Mouse (Mus musculus): Measurements from ENCODE around the gene Cd300ld5.
"Not testable (repeated sequence)": the region's sequence is repeated elsewhere in the genome, so short reads cannot be mapped to it uniquely, and the experiment has no call there.

Gene Cd300ld5

DNA sequence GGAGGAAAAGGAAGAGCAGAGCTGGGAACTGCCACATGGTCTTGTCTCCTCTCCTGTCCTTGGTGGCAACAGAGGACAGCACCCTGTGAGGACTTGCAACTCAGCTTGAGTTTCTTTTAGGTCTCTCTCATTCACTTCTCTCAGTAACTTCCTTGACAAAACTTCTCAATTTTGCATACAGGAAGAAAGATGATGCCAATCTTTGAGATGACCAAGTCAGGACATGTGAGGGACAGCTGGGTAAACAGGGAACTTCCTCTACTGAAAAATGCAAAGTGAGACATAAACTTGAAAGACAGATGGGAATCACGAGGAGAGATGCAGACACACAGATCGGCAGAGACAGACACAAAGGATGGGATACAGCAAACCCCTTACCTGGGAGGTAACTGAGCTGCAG lies 10.7 kb upstream of the Cd300ld5 start, which contains the start of gene Cd300ld3:
Gene Cd300ld3, minus strand, starts transcription at position 151 of the 400 bp plus-strand sequence.
- DNase-seq (ENCODE audit: inconsistent ontology term): no peak

DNA sequence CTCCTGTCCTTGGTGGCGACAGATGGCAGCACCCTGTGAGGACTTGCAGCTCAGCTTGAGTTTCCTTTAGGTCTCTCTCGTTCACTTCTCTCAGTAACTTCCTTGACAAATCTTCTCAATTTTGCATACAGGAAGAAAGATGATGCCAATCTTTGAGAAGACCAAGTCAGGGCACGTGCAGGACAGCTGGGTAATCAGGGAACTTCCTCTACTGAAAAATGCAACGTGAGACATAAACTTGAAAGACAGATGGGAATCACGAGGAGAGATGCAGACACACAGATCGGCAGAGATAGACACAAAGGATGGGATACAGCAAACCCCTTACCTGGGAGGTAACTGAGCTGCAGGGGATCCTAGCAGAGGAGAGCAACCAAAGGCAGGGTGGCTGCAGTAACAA lies 10.7 kb downstream of the Cd300ld5 start, which contains the start of gene Cd300ld4:
Gene Cd300ld4, minus strand, starts transcription at position 101 of the 400 bp plus-strand sequence.
- not testable (repeated sequence) for DNase-seq (ENCODE audit: inconsistent ontology term)

DNA sequence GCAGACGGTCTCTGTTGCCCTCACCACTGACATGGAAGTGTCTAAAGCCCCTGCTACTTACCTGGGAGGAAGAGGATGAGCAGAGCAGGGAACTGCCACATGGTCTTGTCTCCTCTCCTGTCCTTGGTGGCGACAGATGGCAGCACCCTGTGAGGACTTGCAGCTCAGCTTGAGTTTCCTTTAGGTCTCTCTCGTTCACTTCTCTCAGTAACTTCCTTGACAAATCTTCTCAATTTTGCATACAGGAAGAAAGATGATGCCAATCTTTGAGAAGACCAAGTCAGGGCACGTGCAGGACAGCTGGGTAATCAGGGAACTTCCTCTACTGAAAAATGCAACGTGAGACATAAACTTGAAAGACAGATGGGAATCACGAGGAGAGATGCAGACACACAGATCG lies 21.5 kb downstream of the Cd300ld5 start, which contains the start of gene Cd300ld2:
Gene Cd300ld2, minus strand, starts transcription at position 101 of the 400 bp plus-strand sequence.
- not testable (repeated sequence) for DNase-seq (ENCODE audit: inconsistent ontology term)

DNA sequence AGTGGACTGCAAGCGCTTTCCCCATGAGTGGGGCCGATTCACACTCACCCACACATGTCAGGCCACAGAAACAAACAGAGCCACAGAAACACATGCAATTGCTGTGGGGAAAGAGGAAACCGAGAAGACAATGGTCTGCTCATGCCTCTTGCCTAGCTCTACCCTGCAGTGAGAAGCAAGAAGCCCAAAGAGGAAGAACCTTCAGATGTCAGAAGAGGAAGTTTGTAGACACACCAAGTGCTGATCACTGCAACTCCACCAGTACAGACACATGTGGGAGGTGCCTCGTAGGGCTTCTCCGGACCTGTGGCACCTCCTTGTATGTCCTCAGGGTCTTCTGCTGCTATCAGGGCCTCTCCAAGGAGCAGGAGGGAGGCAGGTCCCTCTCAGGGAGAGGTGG lies 33.5 kb downstream of the Cd300ld5 start:
- no peak for DNase-seq (ENCODE audit: inconsistent ontology term)

DNA sequence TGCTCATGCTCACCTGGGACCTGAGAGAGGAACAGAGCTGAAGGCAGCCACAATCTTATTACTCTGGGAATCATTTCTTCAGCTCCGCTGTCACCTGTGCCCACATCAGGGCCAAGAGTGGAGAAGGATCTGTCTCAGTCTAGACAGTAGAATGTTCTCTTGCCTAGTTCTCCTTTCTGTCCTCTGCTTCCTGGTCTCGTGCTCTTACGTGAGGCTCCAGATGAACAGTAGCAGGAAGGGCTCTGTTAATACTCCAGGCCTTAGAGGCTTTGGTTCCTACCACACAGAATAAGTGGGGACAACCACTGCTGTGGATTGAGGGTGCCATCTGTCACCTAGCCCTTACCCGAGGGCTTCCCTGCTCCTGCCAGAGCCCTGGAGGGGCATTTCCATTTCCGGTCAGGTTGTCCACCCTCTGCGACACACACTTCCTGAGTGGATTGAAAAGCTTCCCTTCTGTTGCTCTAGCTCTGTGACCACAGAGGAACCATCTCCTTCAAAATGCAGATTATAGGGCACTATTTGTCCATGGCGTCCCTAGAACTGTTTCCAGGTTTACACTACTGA lies 36.0 kb downstream of the Cd300ld5 start, which contains the start of gene Cd300c2:
Gene Cd300c2, minus strand, starts transcription at position 407 of the 567 bp plus-strand sequence.
- DNase-seq (ENCODE audit: inconsistent ontology term): no peak

DNA sequence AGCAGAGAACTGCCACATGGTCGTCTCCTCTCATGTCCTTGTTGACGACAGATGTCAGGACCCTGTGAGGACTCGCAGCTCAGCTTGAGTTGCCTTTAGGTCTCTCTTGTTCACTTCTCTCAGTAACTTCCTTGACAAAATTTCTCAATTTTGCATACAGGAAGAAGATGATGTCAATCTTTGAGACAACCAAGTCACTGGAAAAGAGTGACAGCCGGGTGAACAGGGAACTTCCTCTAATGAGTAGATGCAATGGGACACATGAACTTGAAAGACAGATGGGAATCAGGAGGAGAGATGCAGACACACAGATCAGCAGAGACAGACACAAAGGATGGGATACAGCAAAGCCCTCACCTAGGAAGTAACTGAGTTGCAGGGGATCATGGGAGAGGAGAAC lies 47.8 kb downstream of the Cd300ld5 start, which contains the start of gene Cd300ld:
Gene Cd300ld, minus strand, starts transcription at position 130 of the 400 bp plus-strand sequence.
- DNase-seq (ENCODE audit: inconsistent ontology term): no peak

DNA sequence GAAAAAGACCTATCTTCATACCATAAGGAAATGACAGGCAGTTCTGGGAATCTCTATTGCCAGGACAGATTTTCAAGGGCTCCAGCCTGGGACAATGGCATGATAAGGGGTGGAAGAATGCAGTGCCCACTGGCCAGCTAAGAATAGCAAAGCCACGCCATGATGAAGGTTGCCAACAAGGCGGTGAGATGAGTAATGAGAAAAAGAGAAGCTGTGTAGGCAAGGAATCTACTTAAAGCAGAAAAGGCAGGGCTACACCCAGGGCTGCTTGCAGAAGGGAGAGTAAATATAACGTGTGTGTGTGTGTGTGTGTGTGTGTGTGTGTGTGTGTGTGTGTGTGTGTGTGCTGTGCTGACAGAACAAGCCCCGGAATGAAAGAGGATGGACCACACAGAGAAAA lies 55.7 kb downstream of the Cd300ld5 start:
- DNase-seq (ENCODE audit: inconsistent ontology term): peak; percentile 7
